Mouse (Mus musculus): ENCODE measurements around the gene Baz1b. TPM values are rescaled to one million over a fixed set of nuclear protein-coding genes. Genes with fewer than 3 reads are reported as not detected.

Baz1b gene
- total RNA-seq, 1 experiment, result 70.1 TPM

GRCm38 (mm10) chr5:135292001-135292400, 104.9 kb downstream of the Baz1b start:
- Histone ChIP-seq H3K27ac (ENCODE audit: insufficient read depth, low read depth, low read length, poor library complexity, severe bottlenecking) (no peak overlapping the region), H3K4me3 (ENCODE audit: insufficient read depth in 1 of 2, low read depth in 1 of 2, low read length in 2 of 2, poor library complexity in 1 of 2, severe bottlenecking in 1 of 2) (no peak overlapping the region), H3K9me3 (ENCODE audit: control insufficient read depth, insufficient read depth, low read depth, low read length) (no peaks in the 10 kb centered on the region), H3K9ac (ENCODE audit: insufficient read depth, low read depth, low read length, poor library complexity, severe bottlenecking) (no peak overlapping the region), H3K4me1 (ENCODE audit: control insufficient read depth in 2 of 2, insufficient read depth in 2 of 2, low read length in 2 of 2, poor library complexity in 1 of 2) (0 out of 4 replicates have a peak, but pooled peaks cover 0 to 2% of the 10 kb centered on the region in 2 experiments), H3K36me3 (ENCODE audit: control insufficient read depth, insufficient read depth, low read length, poor library complexity, severe bottlenecking) (no peaks in the 10 kb centered on the region)
- DNase-seq (ENCODE audit: low read depth, low spot score), result no peak
- in situ Hi-C loops (cut with MboI; ENCODE audit: low sequenced_read_pairs in 2 of 2, unreplicated experiment in 2 of 2), result no loop called here
- TF ChIP-seq ZC3H11A (IDR thresholded peaks at IDR 0.05; ENCODE audit: borderline replicate concordance, low read depth, low read length), result no peak
- no peak for TF ChIP-seq CHD2 (IDR thresholded peaks at IDR 0.05; ENCODE audit: low read depth, low read length)
- TF ChIP-seq MAFK (IDR thresholded peaks at IDR 0.05; ENCODE audit: insufficient read depth, low read depth, low read length), result no peak
- TF ChIP-seq ZNF384 (IDR thresholded peaks at IDR 0.05; ENCODE audit: low read depth, low read length), result no peak
- no peak for TF ChIP-seq HCFC1 (IDR thresholded peaks at IDR 0.05; ENCODE audit: borderline replicate concordance, insufficient read depth, low read length)

Other genes starting within 250 kb of the Baz1b start
- gene Cldn4, start 240.3 kb upstream of the Baz1b start, total RNA-seq (2012; rRNA removed), result 150 and 350 TPM in 2 replicates
- 8.4 and 24.1 TPM in 2 replicates for gene Cldn3, start 201.1 kb upstream of the Baz1b start, total RNA-seq (2012; rRNA removed)
- 64.8 and 105 TPM in 2 replicates for gene Abhd11, start 178.1 kb upstream of the Baz1b start, total RNA-seq (2012; rRNA removed)
- 9.5 and 14.6 TPM in 2 replicates for gene Stx1a, start 163.8 kb upstream of the Baz1b start, total RNA-seq (2012; rRNA removed)
- 6.2 and 8.3 TPM in 2 replicates for gene Dnajc30, start 123.1 kb upstream of the Baz1b start, total RNA-seq (2012; rRNA removed)
- 110 and 112 TPM in 2 replicates for gene Bud23, start 122.3 kb upstream of the Baz1b start, total RNA-seq (2012; rRNA removed)
- gene Vps37d, start 109.0 kb upstream of the Baz1b start, total RNA-seq (2012; rRNA removed), result 2.0 and 3.0 TPM in 2 replicates
- gene Mlxipl, start 97.4 kb upstream of the Baz1b start, total RNA-seq (2012; rRNA removed), result 7.6 and 11.7 TPM in 2 replicates
- 49.6 and 99.0 TPM in 2 replicates for gene Tbl2, start 37.6 kb upstream of the Baz1b start, total RNA-seq (2012; rRNA removed)
- 15.0 and 17.5 TPM in 2 replicates for gene Bcl7b, start 19.0 kb upstream of the Baz1b start, total RNA-seq (2012; rRNA removed)
- 9.4 and 18.2 TPM in 2 replicates for gene Fzd9, start 64.0 kb downstream of the Baz1b start, total RNA-seq (2012; rRNA removed)
- gene Fkbp6, start 162.8 kb downstream of the Baz1b start, total RNA-seq (2012; rRNA removed), result 6.4 and 20.1 TPM in 2 replicates
- 0.11 TPM in 1 of 2 replicates, not detected in the other for gene Trim50, start 166.0 kb downstream of the Baz1b start, total RNA-seq (2012; rRNA removed)
- gene Nsun5, start 182.7 kb downstream of the Baz1b start, total RNA-seq (2012; rRNA removed), result 40.2 and 54.5 TPM in 2 replicates
- gene Pom121, start 207.3 kb downstream of the Baz1b start, total RNA-seq (2012; rRNA removed), result 36.4 and 39.1 TPM in 2 replicates

Measured in ES-E14 (cell line).